Mouse (Mus musculus): ENCODE data around the gene Ano10.

DNA sequence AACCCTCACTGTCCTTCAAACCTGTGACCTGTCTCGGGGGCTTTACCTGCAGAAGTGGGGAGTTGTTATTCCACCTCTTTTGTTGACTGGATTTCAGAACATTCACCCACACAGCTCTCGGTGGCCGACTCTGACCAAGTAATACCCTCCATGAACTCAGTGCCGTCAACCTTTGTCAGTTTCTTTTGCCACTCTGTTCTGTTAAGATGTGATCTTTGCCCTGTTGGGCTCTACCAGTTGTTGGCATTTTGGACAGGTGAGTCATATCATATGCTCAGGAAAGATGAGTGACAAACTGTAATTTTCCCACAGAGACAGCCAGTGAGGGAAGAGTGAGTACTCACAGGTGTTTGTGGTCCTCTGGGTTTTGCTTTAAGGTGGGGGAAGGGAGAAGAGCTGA, 129.7 kb downstream of the Ano10 start:
- TF ChIP-seq CTCF (IDR thresholded peaks at IDR 0.05; ENCODE audit: low read depth, low read length) = no peak
- no peak for TF ChIP-seq EP300 (IDR thresholded peaks at IDR 0.05; ENCODE audit: insufficient read depth, low read depth, low read length)
